Mouse (Mus musculus) embryonic facial prominence, embryonic 10.5 days (tissue): ENCODE data around the gene Wdr62. TPM values are rescaled to one million over a fixed set of nuclear protein-coding genes. Genes with fewer than 3 reads are reported as not detected.

Experiments
- DNase-seq: peaks from one replicate; pipeline ENCODE4 v3.0.0-alpha.2; 2017; ENCODE audit warnings: low spot score
- H3K27ac ChIP-seq: fragments of 300-500 bp; sonication (generic); replicated peaks from 2 replicates; pipeline ENCODE4 v1.5.1; 2016; ENCODE audit warnings: mild to moderate bottlenecking
- H3K27me3 ChIP-seq: fragments of 300-500 bp; sonication (generic); replicated peaks from 2 replicates; pipeline ENCODE4 v1.6.1; 2016; ENCODE audit warnings: low read depth, mild to moderate bottlenecking; ENCODE audit not compliant: poor library complexity, severe bottlenecking
- H3K36me3 ChIP-seq: fragments of 300-500 bp; sonication (generic); replicated peaks from 2 replicates; pipeline ENCODE4 v1.6.1; 2016; ENCODE audit warnings: mild to moderate bottlenecking, moderate library complexity
- H3K4me1 ChIP-seq: fragments of 300-500 bp; sonication (generic); 2 replicates; pipeline ENCODE4 v1.6.1; 2016
- H3K4me3 ChIP-seq: fragments of 300-500 bp; sonication (generic); 2 replicates; pipeline ENCODE4 v1.5.1; 2016; ENCODE audit warnings: mild to moderate bottlenecking, moderate library complexity
- H3K9me3 ChIP-seq: fragments of 300-500 bp; sonication (generic); 2 replicates; pipeline ENCODE4 v1.6.1; 2016; ENCODE audit warnings: mild to moderate bottlenecking
- WGBS: fragments of 180-500 bp; shearing (Covaris S2); methylation state at CpG from one replicate; pipeline ENCODE4 v1.1.7; 2016; 5-methylcytosine and 5-hydroxymethylcytosine counted together
- polyA plus RNA-seq: library from polyadenylated mRNA; unstranded; fragments of >200 nt; fragmentation: Nextera tagmentation; extraction: Ambion mirVana; gene quantifications from 2 replicates; pipeline ENCODE4 v1.2.1, GENCODE M21; 2016

Gene Wdr62
- polyA plus RNA-seq, 1 experiment from 2014 or later = 18.2 TPM

GRCm38 (mm10) chr7:30194884-30195283 lies 85.3 kb downstream of the Wdr62 start:
- peaks cover 30% of the 10 kb centered on the region for H3K36me3 ChIP-seq
- H3K9me3 ChIP-seq = no peaks in the 10 kb centered on the region
- H3K4me1 ChIP-seq = peaks cover 36% of the 10 kb centered on the region
- under 1% methylated on average over 28 of the region's 28 CpGs for WGBS
- peak overlapping the region; percentile 85 for H3K27ac ChIP-seq
- H3K4me3 ChIP-seq = peak overlapping the region; percentile 71
- H3K27me3 ChIP-seq = no peaks in the 10 kb centered on the region
- peak; percentile 98 for DNase-seq

- Histone ChIP-seq H3K27ac (peak overlapping the region; percentile 85), H3K4me3 (peak overlapping the region; percentile 71), H3K36me3 (peaks cover 35% of the 10 kb centered on the region), H3K9me3 (no peaks in the 10 kb centered on the region), H3K27me3 (no peaks in the 10 kb centered on the region), H3K4me1 (peaks cover 33% of the 10 kb centered on the region)
- DNase-seq = peak; percentile 45
- WGBS = under 1% methylated on average over 26 of the region's 26 CpGs
These were observed 86.0 kb downstream of the Wdr62 start for GRCm38 (mm10) chr7:30194101-30194831.

DNA sequence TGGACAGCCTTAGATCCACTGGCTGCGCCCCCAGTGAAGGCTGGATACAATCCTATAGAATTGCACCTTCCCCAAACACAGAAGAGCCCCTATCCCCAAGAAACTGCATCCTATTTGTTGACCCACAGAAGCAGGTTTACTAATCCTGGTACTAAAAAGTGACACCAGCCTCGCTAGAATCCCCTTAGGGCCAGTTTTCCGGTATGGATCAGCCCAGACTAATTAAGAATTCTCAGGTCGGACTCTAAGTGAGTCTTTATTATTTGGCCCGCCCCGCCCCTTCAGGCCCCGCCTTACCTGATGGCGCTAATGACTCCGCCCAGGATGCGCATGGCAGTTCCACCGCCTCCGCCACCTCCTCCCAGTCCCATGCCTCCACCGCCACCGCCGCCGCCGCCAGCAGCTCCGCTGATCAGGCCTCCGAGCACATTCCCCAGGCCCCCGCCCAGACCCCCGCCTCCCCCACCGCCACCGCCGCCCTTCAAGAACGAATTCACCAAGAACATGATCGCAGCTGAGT lies 86.6 kb downstream of the Wdr62 start:
- peak overlapping the region; percentile 85 for H3K27ac ChIP-seq
- under 1% methylated on average over 26 of the region's 26 CpGs for WGBS

GRCm38 (mm10) chr7:30193013-30193412 lies 87.2 kb downstream of the Wdr62 start:
- H3K36me3 ChIP-seq = peaks cover 47% of the 10 kb centered on the region
- H3K27ac ChIP-seq = peak overlapping the region; percentile 85
- peak overlapping the region; percentile 71 for H3K4me3 ChIP-seq
- peaks cover 29% of the 10 kb centered on the region for H3K4me1 ChIP-seq
- no peaks in the 10 kb centered on the region for H3K9me3 ChIP-seq
- 15% methylated on average over 9 of the region's 9 CpGs for WGBS
- no peaks in the 10 kb centered on the region for H3K27me3 ChIP-seq
- peak; percentile 48 for DNase-seq

More for the DNA sequence above, 86.6 kb downstream of the Wdr62 start:
- Histone ChIP-seq H3K9me3 (no peaks in the 10 kb centered on the region), H3K27me3 (no peaks in the 10 kb centered on the region), H3K4me1 (peaks cover 33% of the 10 kb centered on the region), H3K4me3 (peak overlapping the region; percentile 71), H3K36me3 (peaks cover 41% of the 10 kb centered on the region)
- peak; percentile 87 for DNase-seq

GRCm38 (mm10) chr7:30192088-30192487 lies 88.1 kb downstream of the Wdr62 start:
- no peaks in the 10 kb centered on the region for H3K9me3 ChIP-seq
- H3K4me1 ChIP-seq = peaks cover 22% of the 10 kb centered on the region
- no peak overlapping the region for H3K4me3 ChIP-seq
- peaks cover 57% of the 10 kb centered on the region for H3K36me3 ChIP-seq
- WGBS = 91% methylated on average over 12 of the region's 12 CpGs
- no peak overlapping the region for H3K27ac ChIP-seq
- H3K27me3 ChIP-seq = no peaks in the 10 kb centered on the region
- no peak for DNase-seq

Other genes with a start within 250 kb of the Wdr62 start
- gene Zfp14, start 229.0 kb downstream of the Wdr62 start, polyA plus RNA-seq = 3.4 and 4.5 TPM in 2 replicates
- gene Zfp82, start 207.5 kb downstream of the Wdr62 start, polyA plus RNA-seq = 5.6 and 6.4 TPM in 2 replicates
- gene Gm26920, start 190.0 kb downstream of the Wdr62 start, polyA plus RNA-seq = 1.6 and 4.8 TPM in 2 replicates
- 20.0 and 21.0 TPM in 2 replicates for gene Zfp566, start 189.9 kb downstream of the Wdr62 start, polyA plus RNA-seq
- 119 and 127 TPM in 2 replicates for gene Zfp260, start 185.6 kb downstream of the Wdr62 start, polyA plus RNA-seq
- 9.7 and 11.4 TPM in 2 replicates for gene Zfp382, start 158.5 kb downstream of the Wdr62 start, polyA plus RNA-seq
- 19.9 and 20.1 TPM in 2 replicates for gene Zfp146, start 110.7 kb downstream of the Wdr62 start, polyA plus RNA-seq
- 2.5 and 4.2 TPM in 2 replicates for gene Cox7a1, start 96.3 kb downstream of the Wdr62 start, polyA plus RNA-seq
- gene Capns1, start 81.6 kb downstream of the Wdr62 start, polyA plus RNA-seq = 54.8 and 61.9 TPM in 2 replicates
- 174 and 177 TPM in 2 replicates for gene Polr2i, start 48.5 kb downstream of the Wdr62 start, polyA plus RNA-seq
- 270 and 275 TPM in 2 replicates for gene Tbcb, start 48.1 kb downstream of the Wdr62 start, polyA plus RNA-seq
- not detected in 2 replicates for gene Ovol3, start 44.7 kb downstream of the Wdr62 start, polyA plus RNA-seq
- gene Thap8, start 325 bp downstream of the Wdr62 start, polyA plus RNA-seq = 0.45 and 0.90 TPM in 2 replicates
- gene Clip3, start 11.3 kb upstream of the Wdr62 start, polyA plus RNA-seq = 53.0 and 53.4 TPM in 2 replicates
- 95.5 and 97.0 TPM in 2 replicates for gene Alkbh6, start 28.3 kb upstream of the Wdr62 start, polyA plus RNA-seq
- 51.1 and 65.6 TPM in 2 replicates for gene Syne4, start 34.4 kb upstream of the Wdr62 start, polyA plus RNA-seq
- 2.1 TPM in 2 replicates for gene E130208F15Rik, start 41.3 kb upstream of the Wdr62 start, polyA plus RNA-seq
- gene Sdhaf1, start 43.5 kb upstream of the Wdr62 start, polyA plus RNA-seq = 17.5 and 17.8 TPM in 2 replicates
- 5.0 and 5.4 TPM in 2 replicates for gene Lrfn3, start 82.4 kb upstream of the Wdr62 start, polyA plus RNA-seq
- 11.8 and 15.4 TPM in 2 replicates for gene Tyrobp, start 133.3 kb upstream of the Wdr62 start, polyA plus RNA-seq
- gene Hcst, start 139.4 kb upstream of the Wdr62 start, polyA plus RNA-seq = not detected in 2 replicates
- gene Nfkbid, start 141.3 kb upstream of the Wdr62 start, polyA plus RNA-seq = 1.1 and 1.8 TPM in 2 replicates
- gene Aplp1, start 165.1 kb upstream of the Wdr62 start, polyA plus RNA-seq = 28.6 and 32.3 TPM in 2 replicates
- 1.3 and 2.2 TPM in 2 replicates for gene Kirrel2, start 177.3 kb upstream of the Wdr62 start, polyA plus RNA-seq
- gene Nphs1, start 177.9 kb upstream of the Wdr62 start, polyA plus RNA-seq = 0.15 and 0.63 TPM in 2 replicates
- gene Prodh2, start 213.2 kb upstream of the Wdr62 start, polyA plus RNA-seq = 0.28 TPM in 1 of 2 replicates, not detected in the other